Mouse (Mus musculus) kidney, adult 2 months (tissue): ENCODE measurements at regions not wholly inside any gene's neighbourhood (a gene's known extent, or its start where the extent isn't known, plus 50 kb on each side); places are given as distances from the start of the nearest gene placed in this dataset.

ENCODE experiments used
- CTCF ChIP-seq: fragments of 200-500 bp; conservative IDR thresholded peaks from 2 replicates; pipeline ENCODE4 v1.5.1; 2011; ENCODE audit warnings: low read depth, mild to moderate bottlenecking, control low read depth, low read length, moderate library complexity, mixed read lengths; ENCODE audit not compliant: insufficient read depth, insufficient read length
- POLR2A ChIP-seq: fragments of 200-500 bp; IDR thresholded peaks from one replicate; pipeline ENCODE4 v1.6.1; 2011; ENCODE audit warnings: low read depth, low read length, control low read depth

GRCm38 (mm10) chr10:42086691-42087090 is 68.4 kb upstream of the Armc2 start:
- no peak for TF ChIP-seq CTCF
- no peak for TF ChIP-seq POLR2A
